ENCODE assay signal across 15 mouse cellular contexts in the genomic region with DNA sequence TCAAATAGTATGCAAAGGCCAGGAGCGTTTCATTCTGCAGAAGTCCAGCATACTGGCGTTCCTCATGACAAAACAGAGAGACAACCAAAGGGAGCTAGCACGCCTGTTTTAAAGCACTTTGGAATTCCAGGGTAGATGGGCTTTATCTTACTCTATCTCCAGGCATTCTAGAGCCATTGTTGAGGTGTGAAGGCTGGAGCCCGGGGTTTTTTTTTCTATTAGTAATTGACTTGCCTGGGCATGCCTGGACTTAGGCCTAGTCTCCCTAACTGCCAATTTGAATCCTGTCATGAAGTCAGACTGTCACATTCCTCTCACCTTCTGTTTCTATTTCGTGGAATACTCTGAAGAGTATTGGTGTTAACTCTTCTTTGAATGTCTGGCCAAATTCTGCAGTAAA.
"Had no signal": no experiment of that assay in that cellular context is flagged by ENCODE, and none has a peak within 500 bp of the region (broad histone marks: within the 10 kb centered on the region; RNA-seq: fewer than 3 reads in every experiment).

No protein-coding gene starts in this region.

- H3K4me3 ChIP-seq: limb, embryonic 13.5 days; midbrain, embryonic 12.5 days had no signal

- ATAC-seq: liver, postnatal 0 days; lung, postnatal 0 days had no signal

- DNase-seq: kidney, adult 18-20 months; kidney, adult 9 months; kidney, postnatal 14 days; kidney, postnatal 4 days; left cerebral cortex, postnatal 4 days; liver, postnatal 0 days; lung, embryonic 14.5 days; right cerebral cortex, postnatal 14 days; thymus, adult 18-20 months; thymus, postnatal 36 days had no signal

- H3K4me1 ChIP-seq: limb, embryonic 13.5 days had no signal

- H3K36me3 ChIP-seq: limb, embryonic 13.5 days; midbrain, embryonic 12.5 days had no signal

- H3K27me3 ChIP-seq: limb, embryonic 13.5 days; midbrain, embryonic 12.5 days had no signal

- H3K9ac ChIP-seq: limb, embryonic 13.5 days; liver, embryonic 14.5 days; liver, postnatal 0 days; lung, embryonic 14.5 days; midbrain, embryonic 12.5 days had no signal

- H3K4me2 ChIP-seq: limb, embryonic 13.5 days; lung, embryonic 14.5 days; midbrain, embryonic 12.5 days had no signal

- H3K9me3 ChIP-seq: limb, embryonic 13.5 days; midbrain, embryonic 12.5 days had no signal

- H3K27ac ChIP-seq: limb, embryonic 13.5 days; liver, embryonic 14.5 days; macrophage; midbrain, embryonic 12.5 days had no signal
